Mouse (Mus musculus) layer of hippocampus, postnatal 25 days (tissue): Measurements from ENCODE around the gene Ppp1r13b. TPM values are rescaled to one million over a fixed set of nuclear protein-coding genes. Genes with fewer than 3 reads are reported as not detected.

Experiments
- DNase-seq, 2 experiments: peaks; one replicate each; pipeline ENCODE4 v3.0.0; 2022; ENCODE audit warnings: mixed read lengths in 2 of 2, low spot score in 1 of 2; ENCODE audit errors: extremely low spot score in 1 of 2
- total RNA-seq, 2 experiments: library from RNA; stranded (reverse); gene quantifications; 2 replicates each; pipeline ENCODE4 v1.2.3; 2021

The Ppp1r13b gene
- total RNA-seq, 2 experiments from 2014 or later = 89.5 to 91.9 TPM

DNA sequence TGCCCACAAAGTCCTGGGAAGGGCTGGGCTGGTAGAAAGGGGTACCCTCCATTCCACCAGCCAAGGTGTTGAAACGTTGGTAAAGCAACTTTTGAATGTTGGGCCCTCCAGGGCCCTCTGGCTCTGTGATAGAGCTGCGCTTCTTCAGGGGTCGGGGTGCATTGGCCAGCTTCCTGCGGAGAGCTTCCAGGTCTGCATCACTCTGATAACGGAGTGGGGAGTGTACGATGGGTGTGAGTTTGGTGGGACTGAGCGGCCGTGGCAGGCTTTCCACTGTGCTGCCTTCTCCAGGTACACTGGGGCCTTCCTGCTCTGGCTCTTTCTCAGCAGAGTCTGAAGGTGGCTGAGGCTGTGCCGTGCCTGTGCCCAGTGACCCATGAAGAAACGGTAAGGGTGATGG lies 74.5 kb downstream of the Ppp1r13b start:
- DNase-seq = no peak

DNA sequence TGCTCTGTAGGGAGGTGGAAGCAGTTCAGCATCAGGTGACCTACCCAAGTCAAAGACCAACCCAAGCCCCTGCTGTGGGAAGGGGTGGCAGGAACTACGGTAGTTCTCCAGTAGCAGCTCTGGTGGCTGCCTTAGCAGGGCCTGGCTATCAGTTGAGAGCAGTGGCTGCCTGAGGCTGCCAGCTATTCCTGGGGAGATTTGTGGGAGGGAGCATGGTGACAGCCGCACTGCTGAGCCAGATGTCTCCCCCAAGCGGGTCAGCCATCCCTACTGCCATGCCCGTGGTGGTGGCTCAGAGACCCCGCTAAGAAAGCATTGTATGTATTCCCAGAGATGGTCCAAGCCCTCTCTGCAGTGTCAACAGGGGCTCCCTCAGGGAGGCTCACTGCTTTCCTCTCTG lies 75.3 kb downstream of the Ppp1r13b start:
- no peak for DNase-seq

DNA sequence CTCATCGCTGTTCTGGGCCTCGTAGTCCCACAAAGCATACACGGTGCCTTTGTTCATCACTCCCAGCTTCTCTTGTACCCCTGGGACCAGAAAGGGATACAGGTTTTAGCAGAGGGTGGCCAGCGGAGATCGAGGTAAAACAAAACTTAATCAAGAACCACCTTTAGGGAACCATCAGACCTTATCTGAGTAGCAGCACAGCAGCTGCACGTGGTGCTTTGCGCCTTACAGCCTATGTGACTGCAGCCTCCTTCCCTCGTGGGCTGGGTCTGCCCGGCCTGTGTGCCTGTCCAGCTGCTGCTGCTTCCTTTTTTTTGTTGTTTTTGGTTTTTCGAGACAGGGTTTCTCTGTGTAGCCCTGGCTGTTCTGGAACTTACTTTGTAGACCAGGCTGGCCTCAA lies 77.5 kb downstream of the Ppp1r13b start:
- no peak for DNase-seq

DNA sequence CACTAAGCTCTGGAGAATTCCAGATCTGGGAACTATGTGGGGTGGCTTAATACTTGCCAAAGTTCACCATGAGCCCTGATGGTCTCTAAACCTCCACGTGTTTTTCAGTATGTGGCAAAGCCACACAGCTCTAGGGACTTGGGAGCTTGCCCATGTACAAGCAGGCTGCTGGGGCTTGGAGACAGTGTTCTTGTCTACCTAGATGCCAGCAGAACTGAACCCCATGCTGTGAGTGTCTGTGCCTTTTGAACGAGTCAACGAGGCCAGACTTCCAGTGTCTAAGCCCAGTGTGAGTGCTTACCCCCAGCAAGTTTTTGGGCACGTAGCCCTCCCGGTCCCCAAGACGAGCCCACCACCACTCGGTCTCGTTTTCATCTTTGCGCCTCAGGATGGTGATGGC lies 78.0 kb downstream of the Ppp1r13b start:
- no peak for DNase-seq

DNA sequence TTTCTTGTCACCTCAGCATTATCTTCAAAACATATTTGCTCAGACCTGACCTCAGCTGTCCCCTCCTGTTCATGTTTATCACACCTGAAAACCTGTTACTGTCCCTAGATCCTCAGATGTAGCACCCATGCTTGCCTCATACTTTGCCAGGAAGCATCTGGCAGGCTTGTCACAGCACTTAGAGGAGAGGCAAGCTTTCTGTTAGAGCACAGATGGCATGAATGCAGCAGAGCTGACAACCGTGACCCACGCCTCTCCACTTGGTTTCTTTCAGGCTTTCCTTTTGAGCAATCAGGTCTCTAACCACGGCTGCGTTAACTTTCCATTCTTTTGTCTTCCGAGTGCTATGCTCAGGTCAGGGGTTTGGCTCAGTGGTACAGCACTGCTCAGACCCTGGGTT lies 78.5 kb downstream of the Ppp1r13b start:
- DNase-seq = no peak

DNA sequence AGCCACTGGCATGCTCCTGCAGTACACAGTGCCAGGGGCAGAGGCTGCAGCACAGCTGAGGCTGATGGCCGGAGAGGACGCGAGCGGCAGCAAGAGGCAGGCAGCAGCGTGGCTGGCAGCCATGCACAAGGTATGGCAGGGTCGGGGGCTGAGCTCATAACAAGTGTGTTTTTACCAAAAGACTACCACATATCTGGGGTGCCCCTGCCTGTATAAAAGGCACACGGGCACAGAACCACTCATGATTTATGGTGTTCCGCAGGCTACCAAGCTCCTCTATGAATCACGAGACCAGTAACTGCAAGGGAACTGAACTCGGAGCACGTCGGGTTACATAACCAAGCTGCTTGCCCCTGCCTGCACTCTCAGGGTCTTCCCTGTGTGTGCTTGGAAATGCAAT lies 80.4 kb downstream of the Ppp1r13b start:
- DNase-seq = no peak

DNA sequence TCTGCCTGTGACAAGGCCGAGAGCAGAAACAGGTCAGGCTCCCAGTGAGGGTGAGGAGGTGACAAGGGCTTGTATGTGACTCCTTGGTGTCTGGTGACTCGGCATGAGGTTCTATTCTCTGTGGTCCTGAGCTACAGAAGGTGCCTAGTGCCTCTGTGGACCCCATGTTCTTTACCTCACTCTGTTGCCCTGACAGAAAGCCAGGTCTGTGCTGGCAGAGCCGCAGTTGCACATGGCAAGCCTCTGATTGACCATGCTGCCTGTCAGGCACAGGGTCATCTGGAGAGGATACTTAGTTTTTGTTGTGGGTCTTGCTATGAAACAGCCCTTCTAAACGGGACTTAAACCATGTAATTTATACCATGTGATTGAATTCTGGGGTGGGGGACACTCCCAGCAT lies 86.0 kb downstream of the Ppp1r13b start:
- no peak for DNase-seq

DNA sequence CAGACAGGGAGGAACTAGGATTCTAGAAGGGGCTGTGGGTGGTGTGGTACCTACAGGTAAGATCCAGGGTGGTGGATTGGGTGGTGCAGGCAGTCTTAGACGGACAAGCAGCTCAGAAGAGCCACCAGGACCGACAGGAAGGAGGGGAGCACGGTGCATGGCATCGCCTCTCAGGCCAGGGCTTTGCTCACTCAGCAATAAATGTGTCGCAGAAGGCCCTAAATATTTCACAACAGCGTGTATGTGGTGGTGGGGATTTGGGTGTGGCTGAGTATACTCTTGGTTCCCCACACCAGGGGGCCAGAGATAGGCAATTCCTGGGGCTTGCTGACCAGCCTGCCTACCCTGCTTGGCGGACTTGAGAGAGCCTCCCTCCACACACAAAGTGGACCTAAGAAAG lies 87.2 kb downstream of the Ppp1r13b start:
- DNase-seq = no peak

DNA sequence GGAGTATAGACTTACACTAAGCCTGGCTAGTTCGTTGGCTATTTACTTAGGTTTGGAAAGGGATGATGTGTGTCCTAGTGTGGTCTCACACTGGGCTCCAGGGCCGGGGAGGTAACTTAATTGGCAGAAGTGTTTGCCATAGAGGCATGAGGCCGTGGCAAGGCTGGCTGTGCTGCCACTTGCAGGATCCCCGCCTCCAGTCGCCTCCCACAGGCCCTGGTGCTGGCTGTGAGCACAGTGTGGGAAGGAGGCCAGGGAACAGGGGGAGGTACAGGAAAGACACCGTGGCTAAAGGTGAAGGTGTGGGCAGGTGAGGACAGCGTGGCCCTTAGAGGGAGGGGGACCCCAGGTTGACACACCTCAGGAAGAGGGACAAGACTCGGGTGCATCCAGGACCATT lies 88.0 kb downstream of the Ppp1r13b start:
- no peak for DNase-seq

DNA sequence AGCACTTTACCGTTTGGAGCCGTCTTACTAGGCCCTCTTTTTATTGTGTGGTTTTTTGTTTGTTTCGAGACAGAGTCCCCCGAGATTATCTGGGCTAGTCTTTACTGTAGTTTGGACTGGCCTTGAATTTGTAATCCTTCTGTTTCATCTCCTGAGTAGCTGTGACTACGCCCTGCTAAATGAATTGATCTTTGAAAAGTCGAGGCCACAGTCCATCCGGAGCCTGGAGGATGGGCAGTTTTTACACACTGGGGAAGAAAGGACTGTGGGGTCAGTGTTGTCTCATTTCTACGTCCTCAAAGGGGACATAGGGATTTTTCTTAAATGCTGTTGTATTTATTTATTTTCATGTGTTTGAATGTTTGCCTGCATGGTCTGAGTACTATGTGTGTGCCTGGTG lies 89.9 kb downstream of the Ppp1r13b start:
- no peak for DNase-seq

DNA sequence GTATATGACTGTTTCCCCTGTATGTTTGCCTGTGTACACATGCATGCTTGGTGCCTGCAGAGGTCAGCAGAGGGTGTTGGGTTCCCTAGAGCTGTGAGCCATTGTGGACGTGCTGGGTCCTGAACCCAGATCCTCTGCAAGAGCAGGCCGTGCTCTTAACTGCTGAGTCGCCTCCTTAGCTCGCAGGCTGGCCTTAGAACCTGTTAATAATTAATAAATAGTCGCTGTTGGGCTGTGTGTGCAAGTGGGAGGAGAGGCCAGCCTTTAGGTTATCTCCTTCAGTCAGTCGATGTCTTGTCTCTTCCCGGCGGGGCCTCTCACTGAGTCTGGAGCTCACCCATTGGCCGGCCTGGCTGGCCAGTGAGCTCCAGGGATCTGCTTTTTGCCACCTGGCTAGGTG lies 90.9 kb downstream of the Ppp1r13b start:
- no peak for DNase-seq

DNA sequence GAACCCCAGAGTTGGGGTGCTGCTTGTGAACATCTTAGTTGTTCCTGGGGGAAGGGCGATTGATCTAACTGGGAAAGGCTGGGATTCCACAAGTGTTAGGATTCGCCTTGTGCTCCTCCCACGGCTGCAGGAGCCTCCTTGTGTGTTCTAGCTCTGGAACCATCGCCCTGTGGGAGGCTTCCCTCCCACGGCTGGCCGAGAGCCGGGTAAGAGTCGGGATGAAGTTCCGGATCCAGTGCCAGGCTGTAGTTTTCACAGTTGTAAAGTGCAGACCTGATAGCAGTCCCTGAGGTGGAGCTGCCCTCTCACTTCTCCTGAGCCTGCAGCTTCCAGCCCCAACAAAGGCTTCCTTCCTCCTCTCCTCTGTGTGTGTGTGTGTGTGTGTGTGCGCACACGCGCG lies 91.4 kb downstream of the Ppp1r13b start:
- peak in 1 of 2 experiments; percentile 34 for DNase-seq

DNA sequence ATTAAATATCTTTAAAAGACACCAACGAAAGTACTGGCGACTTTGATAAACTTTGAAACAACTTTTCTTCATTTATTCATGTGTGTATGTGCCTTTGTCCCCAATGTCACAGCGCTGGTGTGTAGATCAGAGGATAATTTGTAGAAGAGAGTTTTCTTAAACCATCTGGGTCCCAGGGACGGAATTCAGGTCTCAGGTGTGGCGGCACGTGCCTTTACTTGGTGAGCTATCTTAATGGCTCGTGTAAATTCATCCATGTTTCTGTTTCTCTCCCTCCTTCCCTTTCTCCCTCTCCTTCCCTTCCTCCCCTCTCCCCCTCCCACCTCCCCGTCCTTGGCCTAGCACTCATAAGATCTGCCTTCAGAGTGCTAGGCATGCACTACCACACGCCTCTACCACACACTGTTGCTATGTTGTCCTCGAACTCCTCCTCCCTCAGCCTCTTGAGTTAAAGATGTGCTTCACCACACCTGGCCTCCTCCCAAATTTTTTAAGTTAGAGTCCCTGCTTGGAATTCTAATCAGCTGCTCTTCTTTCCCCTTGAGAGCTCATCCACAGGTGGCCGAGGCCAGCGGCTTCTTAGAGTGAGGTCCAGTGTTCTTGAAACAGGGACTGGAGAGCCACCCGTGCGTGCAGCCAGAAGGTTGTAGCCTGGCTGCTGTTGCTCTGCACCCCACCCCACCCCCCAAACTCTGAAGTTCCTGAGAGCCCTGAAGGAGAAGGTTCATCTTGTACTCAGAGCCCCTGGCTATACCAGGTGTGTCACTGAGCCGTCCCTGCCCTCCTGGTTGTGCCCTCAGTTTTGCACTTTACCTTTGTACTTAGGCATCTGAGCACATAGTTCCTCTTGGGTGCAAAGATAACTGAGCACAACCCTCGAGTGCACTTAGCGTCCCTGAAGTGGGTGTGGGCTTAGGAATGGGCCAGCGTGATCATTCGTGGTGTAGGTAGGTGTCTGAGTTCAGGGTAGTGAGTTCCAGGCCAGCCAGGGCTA lies 92.8 kb downstream of the Ppp1r13b start:
- no peak for DNase-seq

DNA sequence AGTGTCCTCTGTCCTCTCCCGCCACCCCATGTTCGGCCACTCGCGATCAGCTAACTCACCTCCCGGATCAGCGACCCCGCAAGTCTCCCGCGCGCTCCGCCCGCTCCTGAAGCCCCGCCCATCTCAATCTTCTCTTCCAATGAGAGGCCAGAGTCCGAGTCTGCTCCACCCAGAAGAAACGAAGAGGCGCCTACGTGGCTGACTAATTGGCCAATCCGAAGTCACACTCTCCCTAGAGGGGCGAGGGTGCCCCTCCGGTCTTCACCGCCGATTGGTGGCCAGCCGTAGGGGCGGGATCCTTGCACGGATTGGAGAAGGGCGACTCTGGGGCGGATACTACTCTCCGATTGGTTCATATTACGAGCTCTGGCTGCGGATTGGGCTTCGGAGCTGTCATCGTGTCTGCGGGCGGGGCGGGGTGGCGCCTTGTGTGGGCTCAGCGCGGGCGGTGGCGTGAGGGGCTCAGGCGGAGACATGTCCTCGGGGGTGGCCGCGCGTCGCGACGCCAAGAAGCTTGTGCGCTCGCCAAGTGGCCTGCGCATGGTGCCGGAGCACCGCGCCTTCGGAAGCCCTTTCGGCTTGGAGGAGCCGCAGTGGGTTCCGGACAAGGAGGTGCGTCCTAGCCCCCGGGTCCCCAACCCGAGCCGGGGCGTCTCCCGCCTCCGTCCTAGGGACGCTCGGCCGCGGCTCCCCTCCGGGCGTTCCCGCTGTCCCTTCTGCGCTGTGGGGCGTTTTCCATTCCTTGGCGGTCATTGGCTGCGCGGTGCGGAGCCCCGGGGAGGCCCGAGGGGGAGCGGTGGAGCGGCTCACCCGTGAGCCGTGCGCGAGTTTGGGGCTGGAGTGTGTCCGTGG lies 93.9 kb downstream of the Ppp1r13b start, which contains the start of the genes Xrcc3 and Zfyve21:
Gene Xrcc3 (minus strand): TSS at position 108 of the 852 bp plus-strand sequence.
Gene Zfyve21 (plus strand): TSS at position 405 of the 852 bp plus-strand sequence.
- peak; percentile 79 to 87 for DNase-seq

DNA sequence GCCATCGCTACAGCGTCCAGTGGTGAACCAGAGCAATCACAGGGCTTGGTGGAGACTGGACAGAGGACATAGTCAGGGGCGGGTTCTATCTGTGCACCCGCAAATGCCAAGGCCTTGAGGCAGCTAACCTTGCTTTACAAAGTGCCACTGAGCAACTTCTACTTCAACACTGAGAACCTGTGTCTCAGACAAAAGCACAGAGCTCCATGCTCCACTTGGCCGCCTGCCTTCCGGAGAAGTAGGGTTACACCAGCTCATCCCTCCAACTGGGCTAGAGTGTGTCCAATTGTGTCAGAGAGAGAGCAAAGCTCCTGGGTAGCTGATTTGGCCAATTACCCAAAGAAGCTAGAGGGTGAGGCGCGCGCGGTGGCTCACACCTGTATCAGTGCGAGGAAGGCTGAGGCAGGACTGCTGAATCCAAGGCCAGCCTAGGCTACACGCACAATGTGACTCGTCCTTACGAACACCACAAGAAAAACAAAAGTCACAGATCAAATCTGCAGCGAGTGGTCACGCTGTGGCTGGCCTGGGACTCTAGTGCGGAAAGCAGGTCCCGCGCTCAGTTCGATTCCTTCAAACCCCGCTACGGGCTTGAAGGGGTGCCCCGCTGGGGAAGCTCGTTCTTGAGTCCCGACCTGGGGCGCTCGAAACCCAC lies 94.7 kb downstream of the Ppp1r13b start:
- no peak for DNase-seq

DNA sequence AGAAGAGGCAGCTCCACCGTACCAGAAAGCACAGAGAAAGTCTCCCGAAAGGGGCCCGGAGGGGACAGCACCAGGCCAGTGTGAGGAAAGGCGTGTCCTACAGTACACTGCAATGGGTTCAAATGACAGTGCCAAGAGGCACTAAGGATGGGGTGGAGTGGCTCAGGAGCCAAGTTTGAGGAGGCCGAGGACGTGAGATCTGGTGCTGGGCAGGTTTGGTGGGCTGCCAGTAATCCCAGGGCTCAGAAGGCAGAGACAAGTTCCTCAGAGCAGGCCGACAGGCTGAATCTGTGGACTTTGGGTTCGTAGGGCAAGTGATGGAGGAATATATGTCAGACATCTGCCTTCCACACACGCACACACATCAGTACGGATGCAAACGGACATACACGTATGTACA lies 95.3 kb downstream of the Ppp1r13b start:
- DNase-seq = no peak

DNA sequence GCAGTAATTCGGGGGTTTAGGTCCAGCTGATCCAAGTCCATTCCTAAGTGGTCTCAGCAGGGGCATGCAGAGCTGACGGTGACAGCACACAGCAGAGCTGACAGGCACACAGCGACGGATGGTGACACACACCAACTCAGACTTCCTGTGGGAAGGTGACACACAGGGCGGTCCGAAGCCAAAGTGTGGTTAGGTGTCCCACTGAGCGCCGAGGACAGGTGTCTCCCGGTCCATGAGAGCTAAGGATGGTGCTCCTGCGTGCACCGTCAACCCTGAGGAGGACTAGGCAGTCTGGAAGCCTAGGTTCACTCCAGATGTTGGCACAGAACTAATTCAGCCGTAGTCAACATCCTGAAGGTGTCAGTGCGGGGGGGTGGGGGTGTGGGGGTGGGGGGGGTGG lies 95.8 kb downstream of the Ppp1r13b start:
- no peak for DNase-seq

DNA sequence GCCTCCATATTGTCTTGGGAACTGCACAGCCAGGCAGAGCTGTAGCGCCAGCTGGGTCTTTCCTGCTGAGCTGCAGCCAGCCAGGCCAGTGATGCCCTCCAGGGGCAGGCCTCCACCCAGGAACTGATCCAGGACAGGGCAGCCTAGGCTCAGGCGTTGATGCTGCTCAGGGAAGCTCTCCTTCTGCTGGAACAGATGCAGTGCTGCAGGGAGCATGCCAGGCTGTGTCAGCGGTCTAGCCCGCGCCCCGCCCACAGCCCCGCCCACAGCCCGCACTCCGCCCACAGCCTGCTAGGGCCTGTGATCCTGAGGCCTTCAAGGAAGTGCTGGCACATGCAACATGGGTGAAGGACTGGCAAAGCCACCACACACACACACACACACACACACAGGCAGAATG lies 98.1 kb downstream of the Ppp1r13b start:
- peak; percentile 45 to 63 for DNase-seq

DNA sequence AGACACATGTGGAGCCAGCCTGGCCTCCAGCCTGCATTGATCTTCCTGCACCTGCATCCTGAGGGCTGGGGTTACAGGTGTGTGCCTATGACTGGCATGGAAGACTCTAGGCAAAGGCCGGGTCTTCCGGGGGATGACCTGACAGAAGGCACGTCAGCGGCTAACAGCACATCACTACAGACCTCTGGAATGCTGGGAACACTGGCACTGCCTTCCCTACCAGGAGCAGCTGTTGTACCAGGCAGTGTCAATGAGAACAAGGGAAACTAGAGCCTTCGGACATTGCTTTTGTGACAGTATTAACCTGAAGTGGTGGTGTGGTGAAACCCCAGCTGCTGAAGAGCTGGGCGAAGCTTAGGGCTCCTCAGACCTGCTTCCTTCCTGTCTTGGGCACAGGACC lies 99.1 kb downstream of the Ppp1r13b start:
- DNase-seq = no peak

DNA sequence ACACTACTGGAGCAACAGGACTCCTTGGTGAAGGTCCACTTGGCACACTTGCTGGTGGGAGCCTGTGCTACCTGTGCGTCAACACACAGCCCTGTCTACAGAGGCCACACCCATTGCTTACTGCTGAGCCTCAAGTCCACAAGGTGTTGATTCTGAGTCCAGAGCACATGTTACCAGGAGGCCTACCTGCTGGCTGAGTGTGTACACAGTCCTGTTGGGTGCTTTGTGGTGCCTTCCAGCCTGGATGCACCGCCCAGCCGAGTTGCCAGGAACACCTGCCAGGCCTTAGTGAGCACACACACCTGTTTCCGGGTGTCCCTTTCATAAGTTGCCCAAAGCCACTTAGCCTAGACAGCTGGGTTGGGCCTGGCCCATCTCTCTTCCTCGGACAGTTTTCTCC lies 104.4 kb downstream of the Ppp1r13b start:
- no peak for DNase-seq
